Mouse (Mus musculus): Measurements from ENCODE around the gene Vmn2r44. TPM values are rescaled to one million over a fixed set of nuclear protein-coding genes. Genes with fewer than 3 reads are reported as not detected.
"Not testable (repeated sequence)": the region's sequence is repeated elsewhere in the genome, so short reads cannot be mapped to it uniquely, and the experiment has no call there.

Gene Vmn2r44
- not detected in 2 replicates for polyA plus RNA-seq (2014; fragmentation: Nextera tagmentation; extraction: Ambion mirVana)

DNA sequence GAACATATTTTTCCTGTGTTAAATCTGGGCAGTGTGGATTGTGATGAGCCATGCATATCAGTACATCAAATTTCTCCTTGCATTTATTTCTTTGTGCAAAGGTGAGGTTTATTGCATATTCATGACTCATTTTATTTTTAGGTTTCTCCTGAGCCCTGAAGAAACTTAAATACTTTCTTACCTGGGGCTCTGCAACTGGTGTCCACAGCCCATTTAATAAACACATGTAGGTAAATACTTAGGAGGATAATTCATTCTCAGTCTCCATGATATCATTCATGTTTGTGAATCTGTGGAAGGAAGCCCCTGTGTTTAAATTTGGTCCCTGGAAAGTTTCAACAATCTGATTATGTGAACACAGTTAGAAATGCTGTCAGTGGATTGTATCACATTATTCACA lies at the start of gene Vmn2r44:
Gene Vmn2r44, minus strand, starts transcription at position 101 of the 400 bp plus-strand sequence.
- H3K27me3 ChIP-seq (ENCODE audit: control insufficient read depth, insufficient read depth, low read length); H3K4me1 ChIP-seq (ENCODE audit: control insufficient read depth in 2 of 2, insufficient read depth in 2 of 2, low read length in 2 of 2); H3K9me3 ChIP-seq (ENCODE audit: control insufficient read depth, low read length); ATAC-seq (ENCODE audit: insufficient number of reproducible peaks, insufficient read depth, low FRiP score, low read depth); H3K4me3 ChIP-seq (ENCODE audit: control insufficient read depth in 1 of 2, insufficient read depth in 1 of 2, low read depth in 1 of 2, low read length in 2 of 2); H3K27ac ChIP-seq (replicated peaks in 1 of 2; ENCODE audit: control insufficient read depth in 1 of 2, insufficient read depth in 1 of 2, low read depth in 2 of 2, low read length in 2 of 2); H3K36me3 ChIP-seq (ENCODE audit: control insufficient read depth, insufficient read depth, low read length); H3K9ac ChIP-seq (ENCODE audit: low read length); H3K4me2 ChIP-seq (ENCODE audit: low read length): not testable (repeated sequence)

DNA sequence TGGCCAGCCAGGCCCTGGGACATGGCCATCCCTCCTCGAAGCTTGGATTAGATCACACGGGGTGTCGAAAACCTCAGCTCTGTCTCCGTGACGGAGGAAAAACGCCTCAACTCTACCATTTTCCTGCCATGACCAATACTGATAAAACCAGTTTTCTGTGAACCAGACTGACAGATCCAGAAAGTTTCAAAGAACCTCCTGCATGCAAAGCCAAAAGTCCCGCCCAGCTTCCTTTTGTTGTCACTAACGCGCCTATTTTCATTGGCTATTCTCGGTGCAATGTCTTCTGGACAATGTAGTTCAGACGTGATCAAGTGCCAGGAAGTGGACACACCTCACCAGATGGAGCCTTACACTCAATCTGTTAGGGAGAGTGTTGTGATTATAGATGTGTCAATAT lies 25.3 kb downstream of the Vmn2r44 start:
- 77% methylated on average over 11 of the region's 11 CpGs for WGBS
- not testable (repeated sequence) for H3K9me3 ChIP-seq (ENCODE audit: control insufficient read depth, low read length); H3K4me1 ChIP-seq (ENCODE audit: control insufficient read depth in 2 of 2, insufficient read depth in 2 of 2, low read length in 2 of 2); H3K27me3 ChIP-seq (ENCODE audit: control insufficient read depth, insufficient read depth, low read length); H3K4me3 ChIP-seq (ENCODE audit: control insufficient read depth in 1 of 2, insufficient read depth in 1 of 2, low read depth in 1 of 2, low read length in 2 of 2); H3K4me2 ChIP-seq (ENCODE audit: low read length); H3K9ac ChIP-seq (ENCODE audit: low read length); ATAC-seq (ENCODE audit: insufficient number of reproducible peaks, insufficient read depth, low FRiP score, low read depth); H3K27ac ChIP-seq (replicated peaks in 1 of 2; ENCODE audit: control insufficient read depth in 1 of 2, insufficient read depth in 1 of 2, low read depth in 2 of 2, low read length in 2 of 2); H3K36me3 ChIP-seq (ENCODE audit: control insufficient read depth, insufficient read depth, low read length)

Other genes starting within 250 kb of the Vmn2r44 start
- gene Vmn2r41, start 221.7 kb downstream of the Vmn2r44 start, polyA plus RNA-seq (2014; fragmentation: Nextera tagmentation; extraction: Ambion mirVana): not detected in 2 replicates
- not detected in 2 replicates for gene Vmn2r42, start 183.0 kb downstream of the Vmn2r44 start, polyA plus RNA-seq (2014; fragmentation: Nextera tagmentation; extraction: Ambion mirVana)
- not detected in 2 replicates for gene Vmn2r43, start 122.7 kb downstream of the Vmn2r44 start, polyA plus RNA-seq (2014; fragmentation: Nextera tagmentation; extraction: Ambion mirVana)
- gene Vmn2r45, start 105.7 kb upstream of the Vmn2r44 start, polyA plus RNA-seq (2014; fragmentation: Nextera tagmentation; extraction: Ambion mirVana): not detected in 2 replicates